Mouse (Mus musculus) bone marrow, adult 2 months (tissue): Measurements from ENCODE around the gene Lnx2.

Experiments
- CTCF ChIP-seq: fragments of 200-500 bp; IDR thresholded peaks from 2 replicates; pipeline ENCODE4 v1.5.1; 2011; ENCODE audit warnings: low read length, control low read depth; ENCODE audit not compliant: control insufficient read depth, insufficient read depth
- POLR2A ChIP-seq: fragments of 200-500 bp; IDR thresholded peaks from 2 replicates; pipeline ENCODE4 v1.6.1; 2011; ENCODE audit warnings: low read depth, mild to moderate bottlenecking, control low read depth, low read length, borderline replicate concordance; ENCODE audit not compliant: control insufficient read depth

- TF ChIP-seq CTCF (no peak), POLR2A (no peak)
These were observed 58.9 kb downstream of the Lnx2 start for GRCm38 (mm10) chr5:147017526-147017925.
